Mouse (Mus musculus) spleen, postnatal 14 days (tissue): ENCODE measurements at regions not wholly inside any gene's neighbourhood (a gene's known extent, or its start where the extent isn't known, plus 50 kb on each side); places are given as distances from the start of the nearest gene placed in this dataset.

ENCODE experiments used
- DNase-seq, 2 experiments: peaks; one replicate each; pipeline ENCODE4 v3.0.0; 2021 to 2022; ENCODE audit warnings: low spot score in 2 of 2

DNA sequence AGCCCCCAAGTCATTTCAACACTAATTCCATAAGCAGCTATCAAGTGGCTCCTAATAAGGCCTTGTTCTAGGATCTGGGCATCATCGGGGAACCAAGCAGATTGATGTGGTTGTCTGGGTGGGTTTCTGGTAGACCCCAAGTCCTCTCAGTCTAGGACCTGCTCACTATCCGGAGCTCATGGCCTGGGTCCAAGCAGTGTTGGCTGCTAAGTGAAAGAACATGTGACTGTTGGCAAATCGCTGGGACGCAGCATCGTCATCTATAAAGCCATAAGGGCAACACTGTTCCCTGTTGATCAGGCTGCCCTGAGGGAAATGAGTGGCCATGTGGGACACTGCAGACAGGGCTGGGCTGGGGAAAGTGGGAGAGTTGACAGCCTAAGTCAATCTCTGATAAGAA, 50.2 kb upstream of the Lrfn2 start:
- DNase-seq, result no peak
